7 mouse cellular contexts compared by ENCODE assay signal in the genomic region with DNA sequence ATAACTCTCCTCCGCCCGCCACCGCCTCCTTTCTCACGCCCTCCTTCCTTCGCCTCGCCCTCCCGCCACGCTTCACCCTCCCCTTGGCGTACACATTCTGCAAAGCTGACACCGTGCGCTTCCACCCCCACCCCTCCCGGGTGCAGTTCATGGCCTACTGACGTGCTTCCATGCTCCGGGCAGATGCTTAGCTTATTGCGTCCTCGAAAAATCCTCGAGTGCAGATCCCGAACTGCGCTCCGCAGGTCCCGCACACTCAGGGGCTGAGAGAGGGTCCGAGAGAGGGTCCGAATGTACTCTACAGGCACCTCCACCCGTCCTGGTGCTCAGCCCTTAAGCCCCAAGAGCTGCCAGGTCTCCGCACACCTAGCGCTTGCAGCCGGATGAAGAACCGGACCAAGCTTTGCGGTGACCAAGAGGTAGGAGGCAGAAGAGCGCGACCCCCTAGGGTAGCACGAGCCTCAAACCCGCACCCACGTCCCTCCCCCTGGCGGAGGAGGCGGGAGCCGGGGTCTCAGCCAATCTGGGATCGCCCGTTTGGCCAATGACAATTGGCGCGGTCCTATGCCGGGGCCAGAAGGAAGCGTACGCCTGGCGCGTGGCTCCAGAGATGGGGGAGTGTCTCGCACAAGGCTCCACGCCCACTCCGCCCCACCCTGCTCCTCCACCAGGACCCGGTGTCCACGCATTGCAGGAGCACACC. TPM values are rescaled to one million over a fixed set of nuclear protein-coding genes. Genes with fewer than 3 reads are reported as not detected.
DNase-seq lines count a peak whose midpoint lies in the region; ATAC-seq lines count a peak whose summit lies in the region.

Ascl2 (minus strand) TSS at position 456 of the 703 bp plus-strand sequence.

- ATAC-seq in embryonic facial prominence, embryonic 12.5 days (ENCODE audit: insufficient number of reproducible peaks, insufficient read depth, low FRiP score, low TSS enrichment) = peak; percentile 37
- peak; percentile 64 for ATAC-seq in hindbrain, embryonic 13.5 days (ENCODE audit: low FRiP score)
- no peak for ATAC-seq in liver, embryonic 15.5 days (ENCODE audit: insufficient read depth)
- ATAC-seq in neural tube, embryonic 14.5 days (ENCODE audit: low read depth) = peak; percentile 70

- peak within 1 kb of the TSS; percentile 42 for H3K4me3 ChIP-seq in embryonic facial prominence, embryonic 12.5 days
- H3K4me3 ChIP-seq in hindbrain, embryonic 13.5 days = peak within 1 kb of the TSS; percentile 50
- H3K4me3 ChIP-seq in liver, embryonic 15.5 days (replicated peaks) = peak within 1 kb of the TSS; percentile 46
- H3K4me3 ChIP-seq in neural tube, embryonic 14.5 days (ENCODE audit: low read depth, low read length) = peak within 1 kb of the TSS; percentile 33

- H3K4me2 ChIP-seq in embryonic facial prominence, embryonic 12.5 days (replicated peaks) = peak within 1 kb of the TSS; percentile 97
- H3K4me2 ChIP-seq in hindbrain, embryonic 13.5 days = peak within 1 kb of the TSS; percentile 96
- H3K4me2 ChIP-seq in liver, embryonic 15.5 days = peak within 1 kb of the TSS; percentile 72
- peak within 1 kb of the TSS; percentile 73 for H3K4me2 ChIP-seq in neural tube, embryonic 14.5 days (ENCODE audit: low read depth, low read length)

- H3K4me1 ChIP-seq in embryonic facial prominence, embryonic 12.5 days = peaks cover 19% of the 10 kb centered on the region
- peaks cover 26% of the 10 kb centered on the region for H3K4me1 ChIP-seq in hindbrain, embryonic 13.5 days (replicated peaks)
- H3K4me1 ChIP-seq in liver, embryonic 15.5 days (replicated peaks) = peaks cover 24% of the 10 kb centered on the region
- H3K4me1 ChIP-seq in neural tube, embryonic 14.5 days (ENCODE audit: control insufficient read depth, insufficient read depth, low read length) = peaks cover 11% of the 10 kb centered on the region

- H3K27me3 ChIP-seq in embryonic facial prominence, embryonic 12.5 days = peaks cover 87% of the 10 kb centered on the region
- H3K27me3 ChIP-seq in hindbrain, embryonic 13.5 days = peaks cover 86% of the 10 kb centered on the region
- H3K27me3 ChIP-seq in liver, embryonic 15.5 days = peaks cover 84% of the 10 kb centered on the region
- H3K27me3 ChIP-seq in neural tube, embryonic 14.5 days (ENCODE audit: control insufficient read depth, insufficient read depth, low read length) = peaks cover 52% of the 10 kb centered on the region

- DNase-seq in urinary bladder, adult 18-20 months (ENCODE audit: low spot score in 2 of 2) = peak; percentile 30 to 38
- DNase-seq in urinary bladder, postnatal 10 days (ENCODE audit: low spot score) = no peak
- DNase-seq in layer of hippocampus, adult 18-20 months (ENCODE audit: low spot score in 2 of 2) = no peak

- H3K9me3 ChIP-seq in embryonic facial prominence, embryonic 12.5 days = no peaks in the 10 kb centered on the region
- no peaks in the 10 kb centered on the region for H3K9me3 ChIP-seq in hindbrain, embryonic 13.5 days
- no peaks in the 10 kb centered on the region for H3K9me3 ChIP-seq in liver, embryonic 15.5 days (replicated peaks)
- H3K9me3 ChIP-seq in neural tube, embryonic 14.5 days (ENCODE audit: control insufficient read depth, low read length) = no peaks in the 10 kb centered on the region

- no peak within 1 kb of the TSS for H3K27ac ChIP-seq in embryonic facial prominence, embryonic 12.5 days
- H3K27ac ChIP-seq in hindbrain, embryonic 13.5 days = no peak within 1 kb of the TSS
- H3K27ac ChIP-seq in liver, embryonic 15.5 days (replicated peaks) = no peak within 1 kb of the TSS
- H3K27ac ChIP-seq in neural tube, embryonic 14.5 days (ENCODE audit: low read depth, low read length) = no peak within 1 kb of the TSS

- peak within 1 kb of the TSS; percentile 28; the same call in 1 of the 2 replicates for H3K9ac ChIP-seq in embryonic facial prominence, embryonic 12.5 days
- H3K9ac ChIP-seq in hindbrain, embryonic 13.5 days = peak within 1 kb of the TSS; percentile 66
- H3K9ac ChIP-seq in liver, embryonic 15.5 days = no peak within 1 kb of the TSS
- 0 out of 2 replicates have a peak within 1 kb of the TSS, but pooled peaks have one; percentile 4 for H3K9ac ChIP-seq in neural tube, embryonic 14.5 days (replicated peaks; ENCODE audit: low read depth, low read length)

- no peaks in the 10 kb centered on the region for H3K36me3 ChIP-seq in embryonic facial prominence, embryonic 12.5 days
- no peaks in the 10 kb centered on the region for H3K36me3 ChIP-seq in hindbrain, embryonic 13.5 days
- H3K36me3 ChIP-seq in liver, embryonic 15.5 days (replicated peaks) = no peaks in the 10 kb centered on the region
- no peaks in the 10 kb centered on the region for H3K36me3 ChIP-seq in neural tube, embryonic 14.5 days (ENCODE audit: control insufficient read depth, insufficient read depth, low read length)

- under 1% methylated on average over 51 of the region's 51 CpGs for WGBS in embryonic facial prominence, embryonic 12.5 days
- under 1% methylated on average over 51 of the region's 51 CpGs for WGBS in hindbrain, embryonic 13.5 days
- WGBS in liver, embryonic 15.5 days (ENCODE audit: insufficient replicate concordance) = 2% methylated on average over 51 of the region's 51 CpGs
- 1% methylated on average over 44 of the region's 51 CpGs for WGBS in neural tube, embryonic 14.5 days

RNA-seq across cellular contexts. Expression of gene Ascl2, which starts in this region (rescaled TPM):
- polyA plus RNA-seq in embryonic facial prominence, embryonic 12.5 days (2016; fragmentation: Nextera tagmentation; extraction: Ambion mirVana) = 0.29 and 0.51 TPM in 2 replicates
- polyA plus RNA-seq in hindbrain, embryonic 13.5 days (2015; fragmentation: Nextera tagmentation; extraction: Ambion mirVana) = 0.44 and 0.48 TPM in 2 replicates
- polyA plus RNA-seq in liver, embryonic 15.5 days (2015; fragmentation: Nextera tagmentation; extraction: Ambion mirVana) = 0.25 and 0.44 TPM in 2 replicates
- polyA plus RNA-seq in neural tube, embryonic 14.5 days (2014; fragmentation: Nextera tagmentation; extraction: Ambion mirVana) = 0.46 and 0.71 TPM in 2 replicates
- total RNA-seq in layer of hippocampus, adult 18-20 months (2021) = under 1 TPM in 1 of 2 experiments, not detected in 1; 0.52 TPM

Comparison
In these comparisons a context has a peak if more than half of its experiments do, and no peak if none do; other contexts are left out.
1. DNase-seq: peak in urinary bladder, adult 18-20 months (2 of 2); none in urinary bladder, postnatal 10 days (single experiment) and layer of hippocampus, adult 18-20 months (0 of 2).
2. Peak in ATAC-seq, H3K4me3 ChIP-seq, H3K9ac ChIP-seq and H3K4me2 ChIP-seq in embryonic facial prominence, embryonic 12.5 days; RNA of the gene not detected or under 1 TPM.
3. Peak in ATAC-seq, H3K4me3 ChIP-seq, H3K9ac ChIP-seq and H3K4me2 ChIP-seq in hindbrain, embryonic 13.5 days; RNA of the gene not detected or under 1 TPM.
4. Peak in ATAC-seq, H3K4me3 ChIP-seq, H3K9ac ChIP-seq and H3K4me2 ChIP-seq in neural tube, embryonic 14.5 days; RNA of the gene not detected or under 1 TPM.
5. Peak in every context shown above with its lines, with median percentiles within 50 percentile points of each other: H3K4me2 ChIP-seq and H3K4me3 ChIP-seq.